Mouse (Mus musculus) brown adipose tissue, adult 24 weeks (tissue): ENCODE results near the gene Ndrg2. TPM values are rescaled to one million over a fixed set of nuclear protein-coding genes. Genes with fewer than 3 reads are reported as not detected.

ENCODE experiments used
- H3K27ac ChIP-seq: fragments of 200-500 bp; replicated peaks from 2 replicates; pipeline ENCODE4 v1.5.1; 2012; ENCODE audit warnings: low read depth, mild to moderate bottlenecking, low read length
- H3K4me1 ChIP-seq: fragments of 200-500 bp; 2 replicates; pipeline ENCODE4 v1.6.1; 2012; ENCODE audit warnings: low read length, mixed read lengths; ENCODE audit not compliant: control insufficient read depth, insufficient read depth, insufficient read length
- H3K4me3 ChIP-seq: fragments of 200-500 bp; 2 replicates; pipeline ENCODE4 v1.5.1; 2012; ENCODE audit warnings: low read depth, mild to moderate bottlenecking, low read length, moderate library complexity; ENCODE audit not compliant: insufficient read depth
- polyA plus RNA-seq: library from polyadenylated mRNA; stranded (reverse); fragments of >200 nt; gene quantifications from 2 replicates; pipeline ENCODE4 v1.2.4, GENCODE M21; 2012; ENCODE audit not compliant: missing spikeins, insufficient read depth, insufficient read length

Gene Ndrg2
- polyA plus RNA-seq, 1 experiment = 259 TPM

GRCm38 (mm10) chr14:51922571-51922865 lies 8.6 kb upstream of the Ndrg2 start, which contains the start of gene Rnase13:
TSS of gene Rnase13 (minus strand) at chr14:51922773.
- no peaks in the 10 kb centered on the region; the same call in 1 of the 2 replicates for H3K4me1 ChIP-seq
- no peak within 1 kb of the TSS for H3K27ac ChIP-seq
- no peak within 1 kb of the TSS for H3K4me3 ChIP-seq

GRCm38 (mm10) chr14:51921759-51922570 lies 8.0 kb upstream of the Ndrg2 start:
- Histone ChIP-seq H3K4me1 (no peaks in the 10 kb centered on the region; the same call in 1 of the 2 replicates), H3K4me3 (no peak overlapping the region), H3K27ac (no peak overlapping the region)

DNA sequence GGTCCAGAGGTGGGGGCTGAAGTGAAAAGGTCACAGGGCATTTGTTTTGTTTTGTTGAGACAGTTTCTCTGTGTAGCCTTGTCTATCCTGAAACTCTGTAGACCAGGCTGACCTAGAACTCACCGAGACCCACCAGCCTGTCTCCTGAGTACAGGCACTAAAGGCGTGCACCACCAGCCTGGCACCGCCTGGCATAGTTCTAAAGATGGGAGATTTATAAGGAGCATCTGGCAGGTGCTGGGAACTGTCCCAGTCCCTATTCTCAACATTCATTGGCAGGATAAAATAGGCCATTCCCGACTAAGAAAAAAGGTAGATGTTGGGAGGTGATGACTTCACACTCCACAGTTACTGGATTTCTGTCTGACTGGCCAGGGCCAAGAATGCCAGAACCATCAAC lies 5.0 kb upstream of the Ndrg2 start:
- Histone ChIP-seq H3K4me1 (no peaks in the 10 kb centered on the region; the same call in 1 of the 2 replicates), H3K27ac (no peak overlapping the region), H3K4me3 (no peak overlapping the region)

DNA sequence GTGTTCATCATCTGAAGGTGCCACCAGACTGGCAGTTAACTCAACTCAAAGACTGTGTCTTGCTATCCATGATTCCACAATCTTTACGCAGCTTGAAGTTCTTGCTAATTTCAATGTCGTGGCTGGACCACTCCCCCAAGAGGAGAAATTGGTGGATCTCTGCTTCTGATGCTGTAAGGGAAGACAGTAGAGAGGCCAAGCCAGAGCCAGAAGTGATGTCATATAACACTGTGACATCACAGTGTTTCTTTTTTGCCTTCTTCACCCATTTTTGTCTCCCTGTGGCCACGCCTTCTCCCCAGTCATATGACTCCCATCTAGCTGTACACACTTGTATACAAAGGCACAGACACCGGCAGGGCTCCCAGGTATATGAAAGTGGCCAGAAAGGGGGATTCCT lies 4.2 kb upstream of the Ndrg2 start, which contains the start of gene Tppp2:
Tppp2 (plus strand) TSS at position 301 of the 400 bp plus-strand sequence.
- H3K4me1 ChIP-seq = no peaks in the 10 kb centered on the region; the same call in 1 of the 2 replicates
- no peak within 1 kb of the TSS for H3K27ac ChIP-seq
- no peak within 1 kb of the TSS for H3K4me3 ChIP-seq

DNA sequence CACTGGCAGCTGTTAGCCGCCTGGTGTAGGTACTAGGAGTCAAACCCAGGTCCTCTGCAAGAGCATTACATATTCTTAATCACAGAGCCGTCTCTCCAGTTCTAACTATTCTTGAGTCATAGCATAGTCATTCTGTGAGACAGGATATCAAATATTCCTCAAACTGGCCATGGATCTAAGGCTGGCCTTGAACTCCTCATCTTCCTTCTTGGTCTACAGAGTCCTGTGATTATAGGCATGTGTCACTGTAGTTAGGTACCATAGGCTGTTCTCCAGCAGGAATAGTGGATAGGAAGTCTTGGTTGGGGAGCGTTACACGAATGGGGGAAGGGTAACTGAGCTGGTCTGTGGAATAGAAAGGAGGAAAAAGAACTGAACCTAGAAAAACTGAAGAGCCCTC lies 2.6 kb upstream of the Ndrg2 start:
- H3K4me3 ChIP-seq = no peak overlapping the region
- no peak overlapping the region for H3K27ac ChIP-seq

GRCm38 (mm10) chr14:51915030-51915429 lies 1.1 kb upstream of the Ndrg2 start:
- Histone ChIP-seq H3K27ac (no peak overlapping the region), H3K4me1 (no peaks in the 10 kb centered on the region), H3K4me3 (no peak overlapping the region)

More for the DNA sequence above, 2.6 kb upstream of the Ndrg2 start:
- no peaks in the 10 kb centered on the region for H3K4me1 ChIP-seq

- no peaks in the 10 kb centered on the region for H3K4me1 ChIP-seq
- peak overlapping the region; percentile 92 for H3K27ac ChIP-seq
- H3K4me3 ChIP-seq = peak overlapping the region; percentile 90
These were observed 647 bp downstream of the Ndrg2 start for GRCm38 (mm10) chr14:51913062-51913959.

DNA sequence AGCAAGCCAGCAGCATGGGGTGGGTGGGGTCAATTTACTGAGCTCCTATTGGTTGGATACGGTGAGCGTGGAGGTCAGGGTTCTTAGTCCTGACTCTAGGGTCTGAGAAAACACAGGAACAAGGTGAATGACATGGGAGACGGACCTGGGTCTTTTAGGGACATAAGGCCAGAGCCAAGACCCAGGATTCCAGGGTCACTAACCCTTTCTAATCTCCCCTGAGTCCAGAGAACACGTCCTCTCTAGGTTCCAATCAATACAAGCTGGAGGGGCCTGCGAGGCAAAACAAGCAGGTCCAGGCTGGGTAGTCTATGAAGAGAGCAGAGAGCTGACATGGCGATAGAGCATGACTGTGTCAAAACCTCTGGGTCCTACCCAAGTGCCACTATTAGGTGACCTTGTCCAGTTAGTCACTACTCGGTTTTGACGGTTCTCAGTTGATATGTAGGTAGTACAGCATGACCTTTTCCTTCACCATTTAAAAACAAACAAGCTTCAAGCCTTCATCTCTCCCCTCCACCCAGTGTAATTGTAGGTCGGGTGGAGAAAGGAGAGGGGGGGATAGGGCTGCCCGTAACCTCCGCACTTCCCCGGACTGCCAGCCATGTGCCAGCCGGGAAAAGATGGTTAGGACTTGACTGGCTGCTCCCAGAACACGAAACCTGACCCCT lies 1.4 kb downstream of the Ndrg2 start:
- Histone ChIP-seq H3K4me1 (no peaks in the 10 kb centered on the region), H3K27ac (peak overlapping the region; percentile 86), H3K4me3 (peak overlapping the region; percentile 90)

DNA sequence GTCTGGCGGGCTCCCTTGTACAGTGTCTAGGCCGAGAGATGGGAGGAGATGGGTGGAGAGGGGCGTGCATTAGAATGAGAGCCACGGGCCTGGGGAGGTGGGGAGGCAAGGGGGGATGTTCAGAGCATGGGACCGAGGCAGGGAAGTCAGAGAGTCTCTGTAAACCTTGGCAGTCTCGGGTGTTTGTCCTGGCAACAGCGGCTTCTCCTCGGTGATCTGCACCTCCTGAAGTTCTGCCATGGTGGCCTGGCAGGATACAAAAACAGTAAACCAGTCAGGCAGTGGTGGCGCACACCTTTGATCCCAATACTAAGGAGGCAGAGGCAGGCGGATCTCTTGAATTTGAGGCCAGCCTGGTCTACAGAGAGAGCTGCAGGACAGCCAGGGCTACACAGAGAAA lies 2.7 kb downstream of the Ndrg2 start:
- Histone ChIP-seq H3K4me3 (no peak overlapping the region), H3K4me1 (no peaks in the 10 kb centered on the region), H3K27ac (no peak overlapping the region)

- H3K4me1 ChIP-seq = no peaks in the 10 kb centered on the region
- H3K4me3 ChIP-seq = no peak overlapping the region
- no peak overlapping the region for H3K27ac ChIP-seq
These were observed 7.9 kb downstream of the Ndrg2 start for GRCm38 (mm10) chr14:51906102-51906501.

DNA sequence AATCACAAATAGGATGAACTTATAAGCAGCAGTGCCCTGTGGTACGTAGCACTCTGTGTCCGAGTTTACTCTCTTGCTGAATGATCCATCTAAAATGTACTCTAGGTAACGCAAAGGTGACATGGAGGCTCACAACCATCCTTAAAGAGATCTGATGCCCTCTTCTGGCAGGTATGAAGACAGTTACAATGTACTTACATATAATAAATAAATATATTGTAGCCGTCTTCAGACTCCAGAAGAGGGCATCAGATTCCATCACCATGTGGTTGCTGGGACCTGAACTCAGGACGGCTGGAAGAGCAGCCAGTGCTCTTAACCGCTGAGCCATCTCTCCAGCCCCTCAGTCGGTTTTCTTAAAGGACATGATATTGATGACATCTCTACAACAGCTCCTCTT lies 9.3 kb downstream of the Ndrg2 start:
- H3K4me3 ChIP-seq = no peak overlapping the region
- H3K27ac ChIP-seq = no peak overlapping the region
- no peaks in the 10 kb centered on the region for H3K4me1 ChIP-seq

- Histone ChIP-seq H3K27ac (no peak overlapping the region), H3K4me1 (no peaks in the 10 kb centered on the region), H3K4me3 (no peak overlapping the region)
These were observed 10.2 kb downstream of the Ndrg2 start for GRCm38 (mm10) chr14:51903782-51904181.

- Histone ChIP-seq H3K4me1 (no peaks in the 10 kb centered on the region), H3K27ac (no peak overlapping the region), H3K4me3 (no peak overlapping the region)
These were observed 10.9 kb downstream of the Ndrg2 start for GRCm38 (mm10) chr14:51902806-51903710.

DNA sequence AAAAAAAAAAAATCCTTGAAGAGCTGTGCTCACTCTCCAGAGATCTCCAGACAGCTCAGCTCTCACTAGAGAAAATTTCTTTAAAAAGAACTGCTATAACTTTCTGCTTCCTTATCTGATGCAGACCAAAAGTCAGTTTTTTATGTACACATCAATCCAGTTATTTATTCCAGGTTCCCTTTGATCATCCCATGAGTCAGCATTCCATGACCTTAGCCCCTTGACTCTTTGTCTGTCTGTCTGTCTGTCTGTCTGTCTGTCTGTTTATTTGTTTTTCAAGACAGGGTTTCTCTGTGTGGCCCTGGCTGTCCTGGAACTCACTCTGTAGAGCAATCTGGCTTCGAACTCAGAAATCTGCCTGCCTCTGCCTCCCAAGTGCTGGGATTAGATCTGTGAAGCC lies 14.6 kb downstream of the Ndrg2 start:
- Histone ChIP-seq H3K27ac (no peak overlapping the region), H3K4me1 (no peaks in the 10 kb centered on the region), H3K4me3 (no peak overlapping the region)
